Comparison of ENCODE assay signal across 22 mouse cellular contexts in the genomic region with DNA sequence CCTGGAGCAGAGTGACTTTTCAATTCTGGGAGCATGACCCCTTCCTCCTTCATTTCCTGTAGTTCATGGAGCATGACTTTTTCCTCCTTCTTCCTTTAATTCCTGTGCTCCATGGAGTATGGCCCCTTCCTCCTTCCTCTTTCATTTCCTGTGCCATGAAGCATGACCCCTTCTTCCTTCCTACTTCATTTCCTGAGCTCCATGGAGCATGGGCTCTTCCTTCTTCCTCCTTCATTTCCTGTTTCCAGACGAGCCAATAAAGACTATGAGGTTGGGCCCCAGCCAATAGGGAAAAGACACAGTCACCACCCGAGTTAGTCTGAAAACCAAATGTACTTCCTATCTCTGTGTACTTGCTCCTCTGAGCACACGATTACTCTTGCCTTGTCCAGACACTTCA.
DNase-seq lines count a peak whose midpoint lies in the region; ATAC-seq lines count a peak whose summit lies in the region.
"Had no signal": no experiment of that assay in that cellular context is flagged by ENCODE, and none has a peak within 500 bp of the region (broad histone marks: within the 10 kb centered on the region; RNA-seq: fewer than 3 reads in every experiment).

No protein-coding gene starts in this region.

- H3K4me2 ChIP-seq in midbrain, embryonic 11.5 days: no peak overlapping the region
- H3K4me2 ChIP-seq in midbrain, embryonic 13.5 days (replicated peaks): no peak overlapping the region
- H3K4me2 ChIP-seq: embryonic facial prominence, embryonic 12.5 days; forebrain, embryonic 13.5 days; forebrain, embryonic 15.5 days had no signal

- peak; percentile 92 for DNase-seq in heart, adult 11 months
- DNase-seq in heart, postnatal 10 days: no peak
- DNase-seq in midbrain, embryonic 11.5 days (ENCODE audit: low spot score, missing footprints): peak; percentile 51
- no peak for DNase-seq in lung, postnatal 25 days (ENCODE audit: low spot score)
- DNase-seq in adrenal gland, adult (ENCODE audit: inconsistent age in 2 of 2, low spot score in 1 of 2): no peak
- DNase-seq: adrenal gland, adult 8-10 months; adrenal gland, postnatal 14 days; adrenal gland, postnatal 36 days; cerebellum, adult 11 months; cerebellum, adult 18-20 months; cerebellum, adult 8-10 months; cerebellum, adult 9-11 months; cerebellum, postnatal 14 days; cerebellum, postnatal 36 days; forebrain, postnatal 0 days had no signal

- no peak overlapping the region for H3K27ac ChIP-seq in midbrain, embryonic 11.5 days (ENCODE audit: low read depth, low read length)
- no peak overlapping the region for H3K27ac ChIP-seq in midbrain, embryonic 13.5 days
- H3K27ac ChIP-seq: embryonic facial prominence, embryonic 10.5 days; embryonic facial prominence, embryonic 12.5 days; forebrain, embryonic 13.5 days; forebrain, embryonic 15.5 days had no signal

- H3K9ac ChIP-seq in midbrain, embryonic 11.5 days (ENCODE audit: low read length): no peak overlapping the region
- no peak overlapping the region for H3K9ac ChIP-seq in midbrain, embryonic 13.5 days (replicated peaks)
- H3K9ac ChIP-seq: embryonic facial prominence, embryonic 12.5 days; forebrain, embryonic 13.5 days; forebrain, embryonic 15.5 days; forebrain, postnatal 0 days had no signal

- no peaks in the 10 kb centered on the region for H3K9me3 ChIP-seq in midbrain, embryonic 11.5 days (ENCODE audit: control insufficient read depth, low read length)
- no peaks in the 10 kb centered on the region for H3K9me3 ChIP-seq in midbrain, embryonic 13.5 days
- H3K9me3 ChIP-seq: embryonic facial prominence, embryonic 10.5 days; embryonic facial prominence, embryonic 12.5 days; forebrain, embryonic 13.5 days; forebrain, embryonic 15.5 days had no signal

- no peak overlapping the region for H3K4me3 ChIP-seq in midbrain, embryonic 11.5 days (ENCODE audit: low read depth, low read length)
- H3K4me3 ChIP-seq in midbrain, embryonic 13.5 days (replicated peaks): no peak overlapping the region
- H3K4me3 ChIP-seq: embryonic facial prominence, embryonic 10.5 days; embryonic facial prominence, embryonic 12.5 days; forebrain, embryonic 13.5 days; forebrain, embryonic 15.5 days had no signal

- H3K36me3 ChIP-seq in midbrain, embryonic 11.5 days (ENCODE audit: control insufficient read depth, insufficient read depth, low read length): no peaks in the 10 kb centered on the region
- no peaks in the 10 kb centered on the region for H3K36me3 ChIP-seq in midbrain, embryonic 13.5 days
- H3K36me3 ChIP-seq: embryonic facial prominence, embryonic 10.5 days; embryonic facial prominence, embryonic 12.5 days; forebrain, embryonic 15.5 days had no signal

- no peaks in the 10 kb centered on the region for H3K4me1 ChIP-seq in midbrain, embryonic 11.5 days (ENCODE audit: control insufficient read depth, insufficient read depth, low read length)
- H3K4me1 ChIP-seq in midbrain, embryonic 13.5 days (replicated peaks): no peaks in the 10 kb centered on the region
- H3K4me1 ChIP-seq: embryonic facial prominence, embryonic 10.5 days; embryonic facial prominence, embryonic 12.5 days; forebrain, embryonic 13.5 days; forebrain, embryonic 15.5 days had no signal

- intact Hi-C loops in heart, postnatal 10 days (cut with DNase I): no loop called here

- ATAC-seq in midbrain, embryonic 11.5 days (ENCODE audit: low FRiP score): no peak
- ATAC-seq in midbrain, embryonic 13.5 days: no peak
- 0 out of 2 replicates have a peak, but pooled peaks have one; percentile 25 for ATAC-seq in common myeloid progenitor, adult 5-6 weeks (replicated peaks; ENCODE audit: low read depth, poor library complexity, severe bottlenecking)
- ATAC-seq in megakaryocyte, adult 5-6 weeks (ENCODE audit: poor library complexity, severe bottlenecking): peak; percentile 27; the same call in 1 of the 2 replicates
- ATAC-seq: forebrain, embryonic 13.5 days; forebrain, embryonic 15.5 days; forebrain, postnatal 0 days had no signal

- no peaks in the 10 kb centered on the region for H3K27me3 ChIP-seq in midbrain, embryonic 11.5 days (ENCODE audit: control insufficient read depth, insufficient read depth, low read length)
- H3K27me3 ChIP-seq in midbrain, embryonic 13.5 days: no peaks in the 10 kb centered on the region
- H3K27me3 ChIP-seq: embryonic facial prominence, embryonic 12.5 days; forebrain, embryonic 13.5 days; forebrain, embryonic 15.5 days had no signal

- WGBS in midbrain, embryonic 11.5 days: 81% methylated on average over 3 of the region's 3 CpGs
- 79% methylated on average over 3 of the region's 3 CpGs for WGBS in midbrain, embryonic 13.5 days

Comparison
In these comparisons a context has a peak if more than half of its experiments do, and no peak if none do; other contexts are left out.
1. DNase-seq: peak in heart, adult 11 months (single experiment) and midbrain, embryonic 11.5 days (single experiment); none in heart, postnatal 10 days (0 of 2), lung, postnatal 25 days (single experiment) and adrenal gland, adult (0 of 2).
2. ATAC-seq: peak in common myeloid progenitor, adult 5-6 weeks (single experiment) and megakaryocyte, adult 5-6 weeks (single experiment); none in midbrain, embryonic 11.5 days (single experiment) and midbrain, embryonic 13.5 days (single experiment).